Mouse (Mus musculus): ENCODE results near the gene Tmem121. TPM values are rescaled to one million over a fixed set of nuclear protein-coding genes. Genes with fewer than 3 reads are reported as not detected.

Tmem121 gene
- polyA plus RNA-seq, 1 experiment from 2014 or later = 11.4 TPM

DNA sequence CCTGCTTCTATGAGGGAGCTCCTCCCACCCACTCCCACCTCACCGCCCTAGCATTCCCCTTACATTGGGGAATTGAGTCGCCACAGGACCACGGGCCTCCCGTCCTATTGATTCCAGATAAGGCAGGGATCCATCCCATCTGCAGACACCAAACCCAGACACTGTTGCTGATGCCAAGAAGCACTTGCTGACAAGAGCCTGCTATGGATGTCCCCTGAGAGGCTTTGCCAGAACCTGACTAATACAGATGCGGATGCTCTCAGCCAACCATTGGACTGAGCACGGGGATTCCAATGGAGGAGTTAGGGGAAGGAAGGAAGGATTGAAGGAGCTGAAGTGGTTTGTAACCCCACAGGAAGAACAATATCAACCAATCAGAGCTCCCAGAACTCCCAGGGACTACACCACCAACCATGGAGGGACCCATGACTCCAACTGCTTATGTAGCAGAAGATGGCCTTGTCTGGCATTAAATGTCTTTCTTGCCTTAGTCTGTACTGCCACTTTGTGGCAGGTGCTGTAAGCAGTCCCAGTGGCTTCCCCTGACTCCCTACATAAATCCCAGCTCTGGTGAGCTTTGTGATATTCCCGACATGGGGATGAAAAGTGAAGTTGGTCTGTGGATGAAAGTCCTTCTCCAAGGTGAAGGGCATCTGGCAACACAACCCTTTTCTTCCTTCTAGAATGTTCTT is 19.7 kb downstream of the Tmem121 start:
- peaks cover 5% of the 10 kb centered on the region; the same call in 1 of the 2 replicates for H3K9me3 ChIP-seq
- no peaks in the 10 kb centered on the region for H3K36me3 ChIP-seq (replicated peaks)
- H3K27me3 ChIP-seq (replicated peaks; ENCODE audit: low read depth, poor library complexity, severe bottlenecking) = no peaks in the 10 kb centered on the region
- WGBS = 90% methylated on average over 7 of the region's 7 CpGs
- no peak overlapping the region for H3K4me3 ChIP-seq
- no peak for DNase-seq (ENCODE audit: low spot score)
- no peaks in the 10 kb centered on the region for H3K4me1 ChIP-seq
- no peak overlapping the region for H3K27ac ChIP-seq (replicated peaks)

DNA sequence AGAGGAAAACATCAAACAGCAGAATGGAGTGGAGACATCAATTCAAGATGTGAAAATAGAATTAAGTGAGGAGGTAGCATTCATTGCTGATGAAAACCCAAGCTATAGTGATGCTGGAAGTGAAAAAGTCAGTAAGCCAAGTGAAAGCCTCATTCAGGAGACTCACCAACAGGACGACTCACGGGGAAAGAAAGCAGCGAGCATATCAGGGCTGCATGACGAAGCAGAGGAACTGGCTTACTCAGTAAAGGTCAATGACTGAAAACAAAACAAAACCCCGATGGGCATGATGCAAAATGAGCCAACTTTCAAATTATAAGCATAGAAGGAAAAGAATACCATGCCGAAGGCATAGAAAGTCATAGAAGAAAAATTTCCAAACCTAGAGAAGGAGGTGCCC is 22.0 kb downstream of the Tmem121 start:
- no peak for DNase-seq (ENCODE audit: low spot score)
- 84% methylated on average over 6 of the region's 6 CpGs for WGBS
- H3K27ac ChIP-seq (replicated peaks) = no peak overlapping the region
- no peaks in the 10 kb centered on the region for H3K4me1 ChIP-seq
- H3K36me3 ChIP-seq (replicated peaks) = no peaks in the 10 kb centered on the region
- no peaks in the 10 kb centered on the region for H3K27me3 ChIP-seq (replicated peaks; ENCODE audit: low read depth, poor library complexity, severe bottlenecking)
- no peaks in the 10 kb centered on the region for H3K9me3 ChIP-seq
- no peak overlapping the region for H3K4me3 ChIP-seq

DNA sequence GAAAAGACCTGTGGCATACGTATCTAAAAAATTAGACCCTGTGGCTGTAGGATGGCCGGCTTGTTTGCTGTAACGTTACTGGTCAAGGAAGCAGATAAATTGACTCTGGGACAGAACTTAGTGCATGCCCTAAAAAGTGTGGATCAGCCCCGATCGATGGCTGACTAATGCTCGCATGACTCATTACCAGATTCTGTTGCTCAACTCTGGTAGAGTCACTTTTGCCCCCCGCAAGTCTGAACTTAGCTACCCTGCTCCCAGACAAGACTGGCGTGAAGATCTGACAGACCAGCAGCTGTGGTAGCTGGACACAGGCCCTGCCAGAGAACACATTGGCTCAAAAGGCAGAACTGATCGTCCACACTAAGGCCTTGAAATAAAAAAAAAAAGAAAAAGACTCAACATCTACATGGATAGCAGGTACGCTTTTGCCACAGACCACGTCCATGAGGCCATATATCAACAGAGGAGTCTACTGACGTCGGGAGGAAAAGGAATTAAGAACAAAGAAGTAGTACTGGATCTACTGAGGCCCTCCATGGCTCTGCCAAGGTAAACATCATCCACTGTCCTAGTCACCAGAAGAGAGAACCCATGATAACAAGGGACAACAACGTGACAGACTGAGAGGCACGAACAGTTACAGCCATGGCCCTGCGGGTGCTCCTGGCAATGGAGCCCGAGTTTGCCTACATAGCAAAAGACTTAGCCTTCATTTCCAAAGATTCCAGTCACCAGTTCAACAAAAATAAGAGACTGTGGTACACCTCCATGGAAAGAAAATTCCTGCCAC is 25.1 kb downstream of the Tmem121 start:
- Histone ChIP-seq H3K9me3 (no peaks in the 10 kb centered on the region), H3K36me3 (replicated peaks) (no peaks in the 10 kb centered on the region), H3K4me3 (no peak overlapping the region), H3K27ac (replicated peaks) (no peak overlapping the region), H3K4me1 (no peaks in the 10 kb centered on the region), H3K27me3 (replicated peaks; ENCODE audit: low read depth, poor library complexity, severe bottlenecking) (no peaks in the 10 kb centered on the region)
- DNase-seq (ENCODE audit: low spot score) = no peak
- 91% methylated on average over 17 of the region's 17 CpGs for WGBS

DNA sequence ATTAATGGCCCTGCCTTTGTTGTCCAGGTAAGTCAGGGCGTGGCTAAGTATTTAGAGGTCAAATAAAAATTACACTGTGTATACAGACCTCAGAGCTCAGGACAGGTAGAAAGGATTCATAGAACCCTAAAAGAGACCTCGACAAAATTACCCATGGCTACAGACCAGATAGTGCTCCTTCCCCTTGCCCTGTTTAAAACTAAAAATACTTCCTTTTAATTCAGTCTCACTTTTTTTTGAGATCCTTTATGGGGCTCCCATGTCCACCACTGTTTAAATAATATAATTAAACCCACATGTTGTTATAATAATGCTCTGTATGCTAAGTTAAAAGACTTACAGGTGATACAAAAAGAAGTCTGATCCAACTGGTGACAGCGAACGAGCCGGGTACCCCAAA is 26.0 kb downstream of the Tmem121 start:
- H3K27me3 ChIP-seq (replicated peaks; ENCODE audit: low read depth, poor library complexity, severe bottlenecking) = no peaks in the 10 kb centered on the region
- no peak overlapping the region for H3K27ac ChIP-seq (replicated peaks)
- no peak overlapping the region for H3K4me3 ChIP-seq
- no peaks in the 10 kb centered on the region for H3K4me1 ChIP-seq
- no peak for DNase-seq (ENCODE audit: low spot score)
- H3K9me3 ChIP-seq = no peaks in the 10 kb centered on the region
- 84% methylated on average over 5 of the region's 5 CpGs for WGBS
- no peaks in the 10 kb centered on the region for H3K36me3 ChIP-seq (replicated peaks)

DNA sequence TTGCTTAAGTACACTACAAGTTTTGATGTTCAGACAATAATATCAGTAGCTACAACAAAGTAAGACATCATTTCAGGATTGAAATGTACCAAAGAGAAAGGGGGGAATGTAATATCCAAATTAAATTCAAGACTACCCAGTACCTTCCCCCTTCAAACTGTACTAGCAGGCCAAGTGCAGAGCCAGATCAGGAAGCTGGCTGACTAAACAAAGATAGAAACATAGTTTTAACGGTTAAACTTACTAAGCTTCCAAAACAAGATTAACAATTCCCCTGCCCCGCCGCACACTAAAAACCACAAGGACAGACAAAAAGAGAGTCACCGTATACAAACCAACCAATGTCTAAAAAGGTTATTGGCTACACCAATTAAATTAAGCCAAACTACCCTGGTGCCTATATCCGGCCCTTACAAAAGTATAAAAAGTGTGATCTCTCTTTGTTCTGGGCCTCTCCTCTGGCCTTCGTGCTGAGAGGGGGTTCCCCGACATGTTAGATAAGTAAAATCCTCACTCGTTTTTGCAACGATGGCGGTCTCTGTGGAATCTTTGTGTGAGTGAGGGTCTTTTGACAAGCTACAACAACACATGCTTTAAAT is 26.7 kb downstream of the Tmem121 start:
- Histone ChIP-seq H3K27ac (replicated peaks) (no peak overlapping the region), H3K4me1 (no peaks in the 10 kb centered on the region), H3K36me3 (replicated peaks) (no peaks in the 10 kb centered on the region), H3K4me3 (no peak overlapping the region), H3K27me3 (replicated peaks; ENCODE audit: low read depth, poor library complexity, severe bottlenecking) (no peaks in the 10 kb centered on the region), H3K9me3 (no peaks in the 10 kb centered on the region)
- WGBS = 91% methylated on average over 10 of the region's 10 CpGs
- no peak for DNase-seq (ENCODE audit: low spot score)

DNA sequence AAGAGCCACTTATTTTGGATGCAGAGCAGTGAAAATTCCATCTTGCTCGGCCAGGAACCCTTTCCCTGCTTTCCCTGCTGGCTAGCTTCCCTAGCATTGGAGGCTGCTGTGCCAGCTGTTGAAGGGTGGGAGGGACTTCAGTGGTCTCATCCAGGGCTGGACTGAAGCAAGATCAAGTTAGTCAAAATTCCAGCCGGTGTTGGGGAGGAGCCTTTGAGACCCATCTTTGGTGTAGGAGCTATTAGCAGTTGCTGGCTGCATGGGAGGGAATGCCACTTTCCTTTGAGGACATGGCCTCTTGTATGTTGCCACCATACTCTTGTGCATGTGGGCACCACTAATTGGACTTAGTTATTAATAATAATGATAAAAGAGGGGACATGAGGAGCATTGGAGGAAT is 27.5 kb downstream of the Tmem121 start:
- WGBS = 72% methylated on average over 2 of the region's 2 CpGs
- Histone ChIP-seq H3K36me3 (replicated peaks) (no peaks in the 10 kb centered on the region), H3K4me3 (no peak overlapping the region), H3K27ac (replicated peaks) (no peak overlapping the region), H3K9me3 (no peaks in the 10 kb centered on the region), H3K4me1 (no peaks in the 10 kb centered on the region), H3K27me3 (replicated peaks; ENCODE audit: low read depth, poor library complexity, severe bottlenecking) (no peaks in the 10 kb centered on the region)
- no peak for DNase-seq (ENCODE audit: low spot score)

DNA sequence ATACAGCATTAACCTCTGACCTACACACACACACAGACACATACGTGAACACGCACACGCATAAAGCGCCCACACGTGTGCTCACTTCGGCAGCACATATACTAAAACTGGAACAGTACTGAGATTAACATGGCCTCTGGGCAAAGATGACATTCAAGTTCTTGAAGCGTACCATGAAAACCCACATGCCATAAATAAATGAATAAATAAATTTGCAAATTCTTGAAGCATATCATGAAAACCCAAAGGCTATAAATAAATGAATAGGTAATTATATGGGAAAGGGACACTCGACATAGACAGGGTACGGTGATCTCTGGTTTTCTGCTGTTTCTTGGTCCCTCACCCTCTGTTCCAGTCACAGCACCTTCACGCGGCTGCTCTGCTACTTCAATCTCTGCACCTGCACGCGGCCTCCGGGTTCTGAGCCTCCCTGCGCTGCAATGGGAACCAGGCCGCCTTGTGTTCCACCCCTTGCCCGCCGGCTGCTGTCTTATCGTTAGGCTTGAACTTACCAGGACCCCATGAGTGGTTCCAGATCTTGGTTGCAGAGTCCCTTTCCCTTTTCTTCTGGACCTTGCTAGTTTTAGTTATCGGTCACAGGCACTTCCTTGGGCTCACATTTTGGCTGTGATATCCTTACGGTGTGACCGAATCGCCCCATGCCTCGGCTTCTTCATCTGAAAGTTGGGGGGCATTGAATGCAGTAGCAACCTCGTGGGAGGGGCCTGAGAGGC is 28.5 kb downstream of the Tmem121 start:
- no peaks in the 10 kb centered on the region for H3K4me1 ChIP-seq
- WGBS = 86% methylated on average over 25 of the region's 25 CpGs
- no peaks in the 10 kb centered on the region for H3K36me3 ChIP-seq (replicated peaks)
- H3K4me3 ChIP-seq = no peak overlapping the region
- H3K9me3 ChIP-seq = no peaks in the 10 kb centered on the region
- no peaks in the 10 kb centered on the region for H3K27me3 ChIP-seq (replicated peaks; ENCODE audit: low read depth, poor library complexity, severe bottlenecking)
- DNase-seq (ENCODE audit: low spot score) = no peak
- H3K27ac ChIP-seq (replicated peaks) = no peak overlapping the region

DNA sequence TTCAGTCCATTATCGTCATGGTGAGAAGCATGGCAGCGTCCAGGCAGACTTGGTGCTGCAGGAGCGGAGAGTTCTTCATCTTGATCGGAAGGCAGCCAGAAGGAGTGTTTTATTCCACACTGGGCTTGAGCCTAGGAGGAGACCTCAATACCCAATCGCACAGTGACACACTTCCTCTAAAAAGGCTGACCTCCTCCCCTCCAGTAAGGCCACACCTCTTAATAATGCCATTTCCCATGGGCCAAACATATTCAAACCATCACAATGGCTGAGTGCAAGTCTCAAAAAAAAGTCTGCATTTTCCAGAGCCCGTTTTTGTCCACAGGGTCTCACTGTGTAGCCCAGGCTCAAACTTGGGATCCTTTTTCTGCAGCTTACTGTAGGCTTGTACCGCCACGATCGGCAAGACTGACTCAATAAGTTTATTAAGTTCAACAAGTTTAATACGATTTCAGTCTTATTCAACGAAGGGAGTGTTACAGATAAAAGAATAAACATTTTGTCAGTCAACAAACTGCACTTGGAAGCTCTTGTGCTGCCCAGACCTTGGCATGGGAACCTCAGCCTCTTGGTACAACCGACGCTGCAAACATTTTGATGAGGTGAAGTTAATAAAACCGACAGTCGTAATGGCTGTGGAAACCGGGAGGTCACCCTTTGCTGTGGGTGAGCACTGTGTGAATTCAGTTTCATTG is 29.4 kb downstream of the Tmem121 start:
- Histone ChIP-seq H3K36me3 (replicated peaks) (no peaks in the 10 kb centered on the region), H3K9me3 (no peaks in the 10 kb centered on the region), H3K27me3 (replicated peaks; ENCODE audit: low read depth, poor library complexity, severe bottlenecking) (no peaks in the 10 kb centered on the region), H3K4me3 (no peak overlapping the region), H3K27ac (replicated peaks) (no peak overlapping the region), H3K4me1 (no peaks in the 10 kb centered on the region)
- WGBS = 88% methylated on average over 16 of the region's 16 CpGs
- DNase-seq (ENCODE audit: low spot score) = no peak

DNA sequence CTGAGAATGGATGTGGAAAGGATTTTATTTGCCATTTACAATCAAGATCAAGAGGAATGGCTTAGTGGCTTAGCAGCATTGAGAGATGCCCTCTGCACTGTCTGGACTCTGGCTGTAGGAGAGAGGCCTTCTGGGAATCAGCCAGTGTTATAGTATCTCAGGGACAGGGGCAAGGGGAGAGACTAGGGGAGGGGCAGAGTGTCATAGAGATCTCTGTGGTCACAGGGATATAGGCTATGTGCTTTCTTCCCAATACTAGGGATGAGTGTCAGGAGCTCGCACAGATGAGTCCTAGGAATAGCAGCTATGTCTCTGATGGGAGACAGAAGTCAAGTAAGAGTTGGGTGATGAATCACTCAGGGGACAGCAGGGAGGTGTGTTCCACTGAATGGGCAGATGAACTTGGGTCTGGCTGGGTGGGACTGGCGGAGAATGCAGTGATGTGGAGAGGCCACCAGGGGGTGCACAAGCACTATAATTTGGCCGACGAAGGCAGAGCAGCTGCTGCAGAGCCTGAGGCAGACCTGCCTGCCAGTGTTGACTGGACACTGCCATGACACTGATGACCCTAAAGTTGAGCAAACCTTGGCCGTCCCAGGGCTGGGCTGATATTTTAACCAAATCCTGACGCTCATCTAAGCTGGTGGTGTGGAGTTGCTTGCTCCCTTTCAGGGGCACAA is 30.1 kb downstream of the Tmem121 start:
- H3K4me3 ChIP-seq = no peak overlapping the region
- H3K27me3 ChIP-seq (replicated peaks; ENCODE audit: low read depth, poor library complexity, severe bottlenecking) = no peaks in the 10 kb centered on the region
- no peak overlapping the region for H3K27ac ChIP-seq (replicated peaks)
- WGBS = 14% methylated on average over 6 of the region's 6 CpGs
- H3K36me3 ChIP-seq (replicated peaks) = no peaks in the 10 kb centered on the region
- peak; percentile 74 for DNase-seq (ENCODE audit: low spot score)
- no peaks in the 10 kb centered on the region for H3K9me3 ChIP-seq
- no peaks in the 10 kb centered on the region for H3K4me1 ChIP-seq

DNA sequence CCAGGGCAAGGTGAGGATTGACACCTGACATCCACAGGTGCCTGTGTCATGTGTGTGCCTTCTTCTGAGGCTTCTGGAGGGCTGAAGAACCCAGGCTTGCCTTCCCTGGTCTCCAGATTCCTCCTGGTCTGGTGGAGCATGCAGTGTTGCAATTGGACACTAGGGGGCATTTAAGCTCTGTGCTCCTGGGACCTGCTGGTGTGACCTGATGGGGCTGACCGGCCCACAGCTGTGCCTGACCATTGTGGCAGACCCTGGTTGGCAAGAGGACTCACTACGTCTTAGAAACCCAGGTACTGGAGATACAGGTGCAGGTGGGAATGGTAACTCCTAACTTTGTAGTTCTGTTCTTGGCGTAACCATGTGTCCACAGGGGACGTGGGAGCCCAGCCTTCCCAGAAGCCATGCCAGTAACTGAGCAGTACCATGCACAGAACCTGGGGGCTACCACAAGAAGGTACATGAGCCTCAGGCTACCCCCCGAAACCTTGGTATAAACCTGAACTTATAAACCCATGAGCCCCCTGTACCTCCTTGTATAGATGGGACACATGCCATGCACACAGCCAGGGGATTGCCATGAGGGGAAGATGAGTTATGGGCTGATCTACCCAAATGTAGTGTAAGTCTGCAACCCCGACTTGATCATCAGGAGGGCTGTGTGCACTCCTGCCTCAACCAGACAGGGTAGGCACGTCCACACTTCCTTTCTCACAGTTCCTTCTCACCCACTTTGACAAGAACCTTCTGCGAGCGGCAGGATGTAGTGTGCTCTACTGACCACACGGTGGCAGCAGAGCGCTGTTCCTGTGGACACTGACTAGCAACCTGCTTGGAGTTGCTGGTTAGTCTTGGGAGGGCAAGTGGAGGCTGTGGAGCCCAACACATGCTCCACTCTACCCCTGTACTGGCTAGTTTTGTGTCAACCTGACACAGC is 31.8 kb downstream of the Tmem121 start:
- Histone ChIP-seq H3K9me3 (no peaks in the 10 kb centered on the region), H3K27ac (replicated peaks) (no peak overlapping the region), H3K4me1 (no peaks in the 10 kb centered on the region), H3K4me3 (no peak overlapping the region), H3K36me3 (replicated peaks) (no peaks in the 10 kb centered on the region), H3K27me3 (replicated peaks; ENCODE audit: low read depth, poor library complexity, severe bottlenecking) (no peaks in the 10 kb centered on the region)
- peak; percentile 81 for DNase-seq (ENCODE audit: low spot score)
- 27% methylated on average over 11 of the region's 11 CpGs for WGBS

DNA sequence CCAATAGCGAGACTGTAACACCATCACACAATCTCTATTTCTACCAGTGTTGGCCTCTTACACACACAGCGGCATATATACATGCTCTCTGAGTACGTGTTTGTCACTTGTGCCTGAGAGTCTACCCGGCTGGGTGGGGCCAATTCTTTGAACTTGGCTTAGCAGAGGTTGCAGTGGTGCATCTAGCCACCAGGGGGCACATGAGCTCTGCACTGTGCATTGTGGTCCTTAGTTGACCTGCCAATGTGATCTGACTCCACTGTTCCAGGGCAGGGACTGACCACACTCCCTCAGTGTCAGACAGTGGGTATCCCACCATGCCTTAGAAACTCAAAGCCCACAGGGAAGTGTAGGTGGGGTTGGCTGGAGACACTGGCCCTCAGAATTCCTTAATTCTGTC is 34.1 kb downstream of the Tmem121 start:
- peak; percentile 59 for DNase-seq (ENCODE audit: low spot score)
- H3K4me3 ChIP-seq = no peak overlapping the region
- no peak overlapping the region for H3K27ac ChIP-seq (replicated peaks)
- no peaks in the 10 kb centered on the region for H3K9me3 ChIP-seq
- H3K27me3 ChIP-seq (replicated peaks; ENCODE audit: low read depth, poor library complexity, severe bottlenecking) = no peaks in the 10 kb centered on the region
- 59% methylated on average over 4 of the region's 4 CpGs for WGBS
- H3K36me3 ChIP-seq (replicated peaks) = no peaks in the 10 kb centered on the region
- no peaks in the 10 kb centered on the region for H3K4me1 ChIP-seq

Measured in embryonic facial prominence, embryonic 10.5 days (tissue).